Mouse (Mus musculus) heart, adult 8-10 months (tissue): ENCODE data around the gene Bspry. TPM values are rescaled to one million over a fixed set of nuclear protein-coding genes. Genes with fewer than 3 reads are reported as not detected.
A peak's percentile ranks its signal among the peaks of the same experiment; 100 is the strongest.
"Not testable (repeated sequence)": the region's sequence is repeated elsewhere in the genome, so short reads cannot be mapped to it uniquely, and the experiment has no call there.

Experiments used
- DNase-seq: peaks from one replicate; pipeline ENCODE4 v3.0.0; 2022; ENCODE audit warnings: low spot score
- total RNA-seq, 4 experiments: library from RNA; stranded (reverse); gene quantifications; 2 replicates each; pipeline ENCODE4 v1.2.4; 2022

Gene Bspry
- under 1 TPM in 2 of 4 experiments, not detected in 2; 0.16 to 0.23 TPM for total RNA-seq

- DNase-seq, result no peak
Measured at GRCm38 (mm10) chr4:62479937-62480708, at the start of gene Bspry. TSS of gene Bspry (plus strand) at chr4:62480053.

- no peak for DNase-seq
Measured at GRCm38 (mm10) chr4:62430678-62431077, 49.2 kb upstream of the Bspry start.

GRCm38 (mm10) chr4:62431522-62431921, 48.3 kb upstream of the Bspry start:
- no peak for DNase-seq

- no peak for DNase-seq
Measured at GRCm38 (mm10) chr4:62433939-62434870, 45.6 kb upstream of the Bspry start.

GRCm38 (mm10) chr4:62435081-62435480, 44.8 kb upstream of the Bspry start, which contains the start of gene Rnf183:
TSS of gene Rnf183 (minus strand) at chr4:62435252.
- no peak for DNase-seq

GRCm38 (mm10) chr4:62437256-62437778, 42.5 kb upstream of the Bspry start:
- DNase-seq, result no peak

- no peak for DNase-seq
Measured at GRCm38 (mm10) chr4:62437871-62438270, 42.0 kb upstream of the Bspry start.

- no peak for DNase-seq
Measured at GRCm38 (mm10) chr4:62439793-62440192, 40.1 kb upstream of the Bspry start.

- DNase-seq, result no peak
Measured at GRCm38 (mm10) chr4:62440544-62440943, 39.3 kb upstream of the Bspry start.

GRCm38 (mm10) chr4:62440986-62441385, 38.9 kb upstream of the Bspry start:
- no peak for DNase-seq

- DNase-seq, result peak; percentile 33
Measured at GRCm38 (mm10) chr4:62454995-62455394, 24.9 kb upstream of the Bspry start.

GRCm38 (mm10) chr4:62459081-62459480, 20.8 kb upstream of the Bspry start:
- DNase-seq, result no peak

GRCm38 (mm10) chr4:62460348-62460747, 19.5 kb upstream of the Bspry start:
- DNase-seq, result no peak

- no peak for DNase-seq
Measured at GRCm38 (mm10) chr4:62463124-62463523, 16.7 kb upstream of the Bspry start.

GRCm38 (mm10) chr4:62468158-62468557, 11.7 kb upstream of the Bspry start:
- no peak for DNase-seq

- DNase-seq, result peak; percentile 53
Measured at GRCm38 (mm10) chr4:62470598-62471051, 9.2 kb upstream of the Bspry start, which contains the start of gene Wdr31. TSS of gene Wdr31 (minus strand) at chr4:62470896.

GRCm38 (mm10) chr4:62472071-62472470, 7.8 kb upstream of the Bspry start:
- DNase-seq, result no peak

GRCm38 (mm10) chr4:62475131-62475530, 4.7 kb upstream of the Bspry start:
- no peak for DNase-seq

GRCm38 (mm10) chr4:62475793-62476192, 4.1 kb upstream of the Bspry start:
- no peak for DNase-seq

- DNase-seq, result no peak
Measured at GRCm38 (mm10) chr4:62477542-62478244, 2.2 kb upstream of the Bspry start.

GRCm38 (mm10) chr4:62479593-62479936, 288 bp upstream of the Bspry start:
- DNase-seq, result not testable (repeated sequence)
